Mouse (Mus musculus) midbrain, embryonic 16.5 days (tissue): ENCODE data around the gene Prnd. TPM values are rescaled to one million over a fixed set of nuclear protein-coding genes. Genes with fewer than 3 reads are reported as not detected.

ENCODE experiments used
- ATAC-seq: fragments of 200-750 bp; cut with Nextera tagmentation; 2 replicates; pipeline ENCODE4 v1.8.0; 2017; ENCODE audit warnings: moderate TSS enrichment
- H3K27ac ChIP-seq: fragments of 300-500 bp; sonication (generic); 2 replicates; pipeline ENCODE4 v1.5.1; 2014; ENCODE audit warnings: mild to moderate bottlenecking, low read length, mixed read lengths
- H3K27me3 ChIP-seq: fragments of 300-500 bp; sonication (generic); 2 replicates; pipeline ENCODE4 v1.6.1; 2014; ENCODE audit warnings: low read depth, low read length, mixed read lengths; ENCODE audit not compliant: control insufficient read depth, insufficient read depth
- H3K36me3 ChIP-seq: fragments of 300-500 bp; sonication (generic); 2 replicates; pipeline ENCODE4 v1.6.1; 2014; ENCODE audit warnings: mild to moderate bottlenecking, low read length, moderate library complexity, mixed read lengths; ENCODE audit not compliant: control insufficient read depth, insufficient read depth
- H3K4me1 ChIP-seq: fragments of 300-500 bp; sonication (generic); 2 replicates; pipeline ENCODE4 v1.6.1; 2014; ENCODE audit warnings: mild to moderate bottlenecking, low read length, mixed read lengths; ENCODE audit not compliant: control insufficient read depth, insufficient read depth
- H3K4me2 ChIP-seq: fragments of 300-500 bp; sonication (generic); 2 replicates; pipeline ENCODE4 v1.6.1; 2014; ENCODE audit warnings: mild to moderate bottlenecking, low read length, mixed read lengths
- H3K4me3 ChIP-seq: fragments of 300-500 bp; sonication (generic); 2 replicates; pipeline ENCODE4 v1.5.1; 2014; ENCODE audit warnings: low read depth, mild to moderate bottlenecking, low read length, moderate library complexity, mixed read lengths
- H3K9ac ChIP-seq: fragments of 300-500 bp; sonication (generic); 2 replicates; pipeline ENCODE4 v1.6.1; 2014; ENCODE audit warnings: low read depth, low read length, mixed read lengths
- H3K9me3 ChIP-seq: fragments of 300-500 bp; sonication (generic); replicated peaks from 2 replicates; pipeline ENCODE4 v1.6.1; 2014; ENCODE audit warnings: mild to moderate bottlenecking, low read length, mixed read lengths; ENCODE audit not compliant: control insufficient read depth, poor library complexity, severe bottlenecking
- WGBS: fragments of 180-500 bp; shearing (Covaris S2); extraction: QIAGEN DNeasy Blood & Tissue Kit; methylation state at CpG from one replicate; pipeline ENCODE4 v1.1.7; 2014; 5-methylcytosine and 5-hydroxymethylcytosine counted together
- polyA plus RNA-seq: library from polyadenylated mRNA; unstranded; fragments of >200 nt; fragmentation: Nextera tagmentation; extraction: Ambion mirVana; gene quantifications from 2 replicates; pipeline ENCODE4 v1.2.1, GENCODE M21; 2015

The Prnd gene
- polyA plus RNA-seq, 1 experiment from 2014 or later: 8.0 TPM

GRCm38 (mm10) chr2:131987950-131988349 is 37.3 kb downstream of the Prnd start:
- Histone ChIP-seq H3K27ac (no peak overlapping the region), H3K4me3 (no peak overlapping the region), H3K4me2 (no peak overlapping the region), H3K4me1 (no peaks in the 10 kb centered on the region), H3K27me3 (no peaks in the 10 kb centered on the region), H3K36me3 (no peaks in the 10 kb centered on the region), H3K9me3 (no peaks in the 10 kb centered on the region), H3K9ac (no peak overlapping the region)
- WGBS: 44% methylated on average over 3 of the region's 3 CpGs
- no peak for ATAC-seq

DNA sequence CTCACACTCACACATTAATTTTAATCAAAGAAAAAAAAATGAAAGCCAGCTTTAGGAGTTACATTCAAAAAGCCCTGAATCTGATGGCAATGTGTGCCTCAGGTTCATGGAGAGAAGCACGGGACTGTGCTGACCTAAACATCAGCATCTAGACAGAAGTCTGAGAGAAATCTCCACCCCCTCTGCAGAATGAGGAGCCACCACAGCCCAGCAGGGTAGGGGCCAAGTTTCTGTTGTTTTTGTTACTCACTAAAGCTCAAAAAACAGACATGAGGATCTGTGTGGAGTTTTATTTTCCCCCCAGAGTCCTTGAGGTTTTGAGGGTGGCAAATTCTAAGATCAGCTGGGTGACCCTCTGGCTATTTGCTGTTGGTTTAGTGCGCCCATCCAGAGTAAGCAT is 37.9 kb downstream of the Prnd start:
- Histone ChIP-seq H3K27ac (no peak overlapping the region), H3K27me3 (no peaks in the 10 kb centered on the region), H3K36me3 (no peaks in the 10 kb centered on the region), H3K9ac (no peak overlapping the region), H3K4me1 (no peaks in the 10 kb centered on the region), H3K4me3 (no peak overlapping the region), H3K9me3 (no peaks in the 10 kb centered on the region), H3K4me2 (no peak overlapping the region)
- ATAC-seq: no peak
- WGBS: 72% methylated on average over 2 of the region's 2 CpGs

DNA sequence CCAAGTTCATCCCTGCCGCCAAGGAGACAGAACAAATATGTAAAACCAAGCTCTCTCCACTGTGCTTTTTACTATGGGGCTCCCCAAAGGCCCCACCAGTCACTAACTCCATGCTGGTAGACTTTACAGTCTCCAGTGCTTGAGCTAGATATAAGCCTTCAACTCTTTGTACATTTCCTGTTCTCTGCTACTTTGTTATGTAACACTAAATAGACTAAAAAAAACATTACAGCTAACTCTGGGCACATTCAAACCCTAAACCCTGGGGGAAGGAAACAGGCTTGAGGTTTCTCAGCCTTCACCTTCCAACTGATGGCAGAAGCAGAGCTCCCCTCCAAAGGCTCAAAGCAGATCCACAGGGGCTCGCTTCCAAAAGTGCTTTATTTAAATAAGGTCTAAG is 41.8 kb downstream of the Prnd start:
- Histone ChIP-seq H3K4me3 (no peak overlapping the region), H3K4me2 (no peak overlapping the region), H3K36me3 (peaks cover 15% of the 10 kb centered on the region), H3K4me1 (no peaks in the 10 kb centered on the region), H3K9me3 (no peaks in the 10 kb centered on the region), H3K27ac (no peak overlapping the region), H3K9ac (no peak overlapping the region), H3K27me3 (no peaks in the 10 kb centered on the region)
- ATAC-seq: no peak
- WGBS: 75% methylated on average over 2 of the region's 2 CpGs

DNA sequence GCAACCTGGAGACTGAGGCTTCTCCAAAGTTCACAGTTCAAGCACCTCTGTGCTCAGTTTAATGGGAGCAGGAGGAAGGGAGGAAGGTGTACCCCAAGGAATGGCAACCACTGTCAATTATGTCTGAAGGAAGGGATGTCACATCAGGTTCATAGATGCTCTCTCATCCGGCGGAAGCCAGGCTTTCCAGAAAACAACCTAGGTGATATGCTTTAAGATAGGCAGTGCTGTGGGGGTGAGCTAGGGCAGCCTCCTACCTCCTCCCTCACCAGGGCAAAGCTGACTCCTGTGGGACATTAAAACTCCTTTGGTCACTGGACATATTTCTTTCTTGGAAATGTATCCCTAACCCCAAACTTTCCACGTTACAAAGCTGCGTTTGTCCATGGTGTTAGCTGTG is 42.5 kb downstream of the Prnd start:
- Histone ChIP-seq H3K36me3 (peaks cover 18% of the 10 kb centered on the region), H3K27me3 (no peaks in the 10 kb centered on the region), H3K4me3 (no peak overlapping the region), H3K27ac (no peak overlapping the region), H3K9ac (no peak overlapping the region), H3K4me2 (no peak overlapping the region), H3K9me3 (no peaks in the 10 kb centered on the region), H3K4me1 (no peaks in the 10 kb centered on the region)
- no peak for ATAC-seq
- 78% methylated on average over 4 of the region's 4 CpGs for WGBS

GRCm38 (mm10) chr2:131993563-131994088 is 43.0 kb downstream of the Prnd start:
- H3K4me1 ChIP-seq: no peaks in the 10 kb centered on the region
- no peak overlapping the region for H3K9ac ChIP-seq
- no peak overlapping the region for H3K4me3 ChIP-seq
- H3K36me3 ChIP-seq: peaks cover 19% of the 10 kb centered on the region
- H3K27me3 ChIP-seq: no peaks in the 10 kb centered on the region
- 29% methylated on average over 14 of the region's 14 CpGs for WGBS
- peak; percentile 58; the same call in 1 of the 2 replicates for ATAC-seq
- no peak overlapping the region for H3K4me2 ChIP-seq
- H3K9me3 ChIP-seq: no peaks in the 10 kb centered on the region
- H3K27ac ChIP-seq: no peak overlapping the region

DNA sequence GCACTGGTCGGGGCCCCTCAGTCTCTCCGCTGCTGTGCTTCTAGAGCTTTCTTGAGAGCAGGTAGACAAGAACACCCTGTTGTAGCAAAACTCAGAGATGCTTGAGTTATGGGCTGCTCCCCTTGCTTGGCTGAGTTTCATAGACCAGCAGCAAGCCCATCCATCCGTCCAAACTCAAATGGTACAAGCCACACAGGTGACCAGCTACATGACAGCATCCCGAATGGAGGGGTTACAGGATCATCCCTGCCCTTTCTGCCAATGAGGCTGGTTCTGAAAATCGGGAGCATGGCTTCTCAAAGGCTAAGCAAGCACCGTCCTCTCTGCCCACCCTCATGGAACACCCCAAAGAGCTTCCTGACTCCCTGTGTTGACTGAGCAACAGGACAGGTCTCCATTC is 44.3 kb downstream of the Prnd start:
- H3K36me3 ChIP-seq: peaks cover 19% of the 10 kb centered on the region
- no peaks in the 10 kb centered on the region for H3K9me3 ChIP-seq
- no peaks in the 10 kb centered on the region for H3K4me1 ChIP-seq
- H3K27ac ChIP-seq: no peak overlapping the region
- H3K4me2 ChIP-seq: no peak overlapping the region
- 96% methylated on average over 6 of the region's 6 CpGs for WGBS
- no peak overlapping the region for H3K9ac ChIP-seq
- H3K27me3 ChIP-seq: no peaks in the 10 kb centered on the region
- no peak for ATAC-seq
- no peak overlapping the region for H3K4me3 ChIP-seq

DNA sequence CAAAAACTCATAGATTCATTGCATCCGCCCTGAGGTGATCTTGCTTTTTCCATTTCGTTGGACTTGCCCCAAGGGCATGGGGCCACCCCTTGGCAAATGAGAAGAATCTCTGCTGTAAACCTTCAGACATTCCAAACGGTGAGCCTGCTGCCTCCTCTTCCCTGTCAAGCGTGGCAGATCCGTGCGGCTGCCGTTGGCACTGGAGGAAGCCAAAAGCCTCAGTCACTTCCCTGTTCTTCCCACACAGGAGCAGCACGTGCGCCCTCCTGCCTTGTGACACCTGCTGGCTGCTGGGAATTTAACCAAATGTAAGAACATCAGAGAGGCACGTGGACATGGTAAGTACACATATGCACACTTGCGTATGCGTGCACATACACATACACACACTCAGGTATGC is 45.1 kb downstream of the Prnd start:
- Histone ChIP-seq H3K27me3 (no peaks in the 10 kb centered on the region), H3K27ac (no peak overlapping the region), H3K4me1 (no peaks in the 10 kb centered on the region), H3K9me3 (no peaks in the 10 kb centered on the region), H3K36me3 (peaks cover 19% of the 10 kb centered on the region), H3K4me3 (no peak overlapping the region), H3K9ac (no peak overlapping the region), H3K4me2 (no peak overlapping the region)
- no peak for ATAC-seq
- 94% methylated on average over 12 of the region's 12 CpGs for WGBS

- no peaks in the 10 kb centered on the region for H3K4me1 ChIP-seq
- no peaks in the 10 kb centered on the region for H3K27me3 ChIP-seq
- no peak overlapping the region for H3K27ac ChIP-seq
- H3K4me2 ChIP-seq: no peak overlapping the region
- H3K36me3 ChIP-seq: peaks cover 19% of the 10 kb centered on the region
- no peaks in the 10 kb centered on the region for H3K9me3 ChIP-seq
- 89% methylated on average over 7 of the region's 7 CpGs for WGBS
- no peak for ATAC-seq
- no peak overlapping the region for H3K4me3 ChIP-seq
- H3K9ac ChIP-seq: no peak overlapping the region
Observed at GRCm38 (mm10) chr2:131996369-131996768, 45.7 kb downstream of the Prnd start.

GRCm38 (mm10) chr2:131997356-131997755 is 46.7 kb downstream of the Prnd start:
- no peaks in the 10 kb centered on the region for H3K9me3 ChIP-seq

More at GRCm38 (mm10) chr2:131997356-131997755, 46.7 kb downstream of the Prnd start:
- H3K27me3 ChIP-seq: no peaks in the 10 kb centered on the region
- H3K4me2 ChIP-seq: no peak overlapping the region
- no peak overlapping the region for H3K27ac ChIP-seq
- H3K4me3 ChIP-seq: no peak overlapping the region
- H3K9ac ChIP-seq: no peak overlapping the region
- no peaks in the 10 kb centered on the region for H3K4me1 ChIP-seq
- WGBS: 51% methylated on average over 5 of the region's 5 CpGs
- ATAC-seq: no peak
- peaks cover 19% of the 10 kb centered on the region for H3K36me3 ChIP-seq
